Mouse (Mus musculus) 416B (cell line): Measurements from ENCODE around the gene Hist1h2bb.

Source experiments
- DNase-seq: peaks from one replicate; pipeline ENCODE4 v3.0.0; 2011; ENCODE audit warnings: low read depth

Hist1h2bb gene

GRCm38 (mm10) chr13:23728472-23729191, 17.9 kb upstream of the Hist1h2bb start:
- no peak for DNase-seq

DNA sequence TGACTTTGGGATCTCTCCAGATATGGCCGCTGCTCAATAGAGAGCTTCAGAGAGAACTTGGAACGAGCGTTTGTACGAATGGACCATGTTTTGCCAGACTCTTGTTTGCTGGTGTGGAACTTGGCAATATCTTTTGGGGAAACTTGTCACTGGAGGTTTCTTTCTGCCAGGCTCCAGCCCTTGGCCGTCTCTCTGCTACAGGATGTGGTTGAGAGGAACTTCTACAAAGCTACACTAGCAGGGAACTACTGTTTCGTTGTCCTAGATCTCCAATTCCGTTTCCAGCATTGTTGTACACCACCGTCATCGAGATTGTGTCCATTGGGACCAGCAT, 17.4 kb upstream of the Hist1h2bb start:
- no peak for DNase-seq

DNA sequence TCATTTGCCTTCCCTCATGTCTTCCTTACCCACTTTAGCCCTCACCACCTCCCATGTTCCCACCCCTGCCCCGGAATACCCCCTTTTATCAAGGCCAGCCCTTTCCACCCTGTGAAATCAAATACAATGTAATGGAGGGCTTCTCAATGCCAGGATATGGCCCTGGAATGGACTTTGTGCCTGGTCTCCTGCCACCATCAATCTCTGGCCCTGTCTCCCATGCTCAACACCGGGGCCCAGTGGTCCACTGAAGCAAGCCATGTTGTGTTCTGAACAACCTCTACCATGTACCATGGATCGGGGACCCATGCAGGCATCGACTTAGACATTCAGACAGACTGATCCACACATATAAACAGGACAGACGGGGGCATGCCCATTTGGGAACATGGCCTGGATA, 16.8 kb upstream of the Hist1h2bb start:
- DNase-seq: no peak

DNA sequence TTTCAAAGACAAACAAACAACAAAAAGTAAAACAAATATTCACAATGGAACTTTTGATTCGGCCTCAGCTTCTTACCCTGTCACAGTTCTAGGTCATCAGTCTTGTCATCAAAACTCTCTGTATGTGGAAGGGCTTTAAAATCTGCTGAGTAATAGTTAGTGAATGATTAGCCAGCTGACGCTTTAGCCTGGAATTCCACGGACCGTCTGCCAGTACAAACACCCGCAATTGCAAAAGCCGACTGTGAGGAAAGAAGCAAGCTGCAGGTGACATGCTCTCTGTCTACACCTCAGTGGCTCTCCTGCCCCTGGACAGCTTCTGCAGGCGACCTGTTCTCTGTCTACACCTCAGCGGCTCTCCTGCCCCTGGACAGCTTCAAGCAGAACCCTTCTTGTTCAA, 16.1 kb upstream of the Hist1h2bb start:
- no peak for DNase-seq

GRCm38 (mm10) chr13:23732156-23732804, 14.3 kb upstream of the Hist1h2bb start:
- peak; percentile 81 for DNase-seq

GRCm38 (mm10) chr13:23737091-23737490, 9.4 kb upstream of the Hist1h2bb start:
- no peak for DNase-seq

GRCm38 (mm10) chr13:23738041-23738440, 8.5 kb upstream of the Hist1h2bb start:
- DNase-seq: peak; percentile 77

DNA sequence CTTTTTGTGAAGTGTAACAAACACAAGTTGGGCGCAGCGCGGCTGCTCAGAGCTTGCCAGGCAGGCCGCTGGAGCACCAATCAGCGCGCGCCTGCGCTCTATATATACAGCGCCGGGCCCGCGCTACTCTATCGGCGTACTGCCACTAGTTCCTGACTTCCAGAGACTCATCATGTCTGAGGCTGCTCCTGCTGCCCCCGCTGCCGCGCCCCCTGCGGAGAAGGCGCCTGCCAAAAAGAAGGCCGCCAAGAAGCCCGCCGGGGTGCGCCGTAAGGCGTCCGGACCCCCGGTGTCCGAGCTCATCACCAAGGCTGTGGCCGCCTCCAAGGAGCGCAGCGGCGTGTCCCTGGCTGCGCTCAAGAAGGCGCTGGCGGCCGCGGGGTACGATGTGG, 7.9 kb upstream of the Hist1h2bb start, which contains the start of gene Hist1h1c:
TSS of gene Hist1h1c (plus strand) at position 132 of the 392 bp plus-strand sequence.
- peak; percentile 98 for DNase-seq

- DNase-seq: peak; percentile 99
These were observed 7.2 kb upstream of the Hist1h2bb start for GRCm38 (mm10) chr13:23739069-23739921.

DNA sequence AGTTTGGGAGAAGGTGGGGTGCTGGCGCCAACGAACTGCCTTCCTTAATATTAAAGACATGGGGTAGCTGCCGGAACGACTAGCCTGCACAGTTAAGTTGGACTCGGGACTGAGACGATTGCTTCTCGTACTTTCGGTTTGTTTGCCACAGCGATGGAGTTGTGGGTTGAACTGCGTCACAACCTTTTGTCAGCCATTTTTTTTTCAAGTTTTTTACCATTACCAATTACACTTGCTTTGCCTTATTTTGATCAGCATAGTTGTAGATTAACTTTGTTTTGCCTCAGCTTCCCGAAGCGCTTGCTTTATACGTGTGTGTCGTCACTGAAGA, 6.6 kb upstream of the Hist1h2bb start:
- no peak for DNase-seq

- no peak for DNase-seq
These were observed 6.2 kb upstream of the Hist1h2bb start for GRCm38 (mm10) chr13:23740256-23740840.

GRCm38 (mm10) chr13:23740910-23741309, 5.6 kb upstream of the Hist1h2bb start:
- DNase-seq: peak; percentile 71

DNA sequence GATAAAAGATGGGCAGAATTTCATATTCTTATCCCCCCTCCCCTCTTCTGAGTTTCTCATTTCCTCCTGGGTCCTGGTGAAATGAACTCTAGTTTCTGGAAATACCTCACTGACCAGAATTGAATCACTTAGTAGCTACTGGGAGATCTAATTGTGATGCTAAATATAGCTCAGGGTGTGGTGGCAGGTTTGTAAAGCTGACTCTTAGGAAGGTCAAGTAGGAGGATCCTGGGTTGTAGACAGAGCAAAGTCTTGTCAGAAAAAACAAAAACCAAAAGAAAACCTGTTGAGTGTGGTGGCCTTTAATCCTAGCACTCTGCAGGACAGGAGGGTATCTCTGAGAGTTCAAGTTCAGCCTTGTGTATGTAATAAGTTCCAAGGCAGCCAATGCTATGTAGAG, 4.5 kb upstream of the Hist1h2bb start:
- DNase-seq: peak; percentile 57

DNA sequence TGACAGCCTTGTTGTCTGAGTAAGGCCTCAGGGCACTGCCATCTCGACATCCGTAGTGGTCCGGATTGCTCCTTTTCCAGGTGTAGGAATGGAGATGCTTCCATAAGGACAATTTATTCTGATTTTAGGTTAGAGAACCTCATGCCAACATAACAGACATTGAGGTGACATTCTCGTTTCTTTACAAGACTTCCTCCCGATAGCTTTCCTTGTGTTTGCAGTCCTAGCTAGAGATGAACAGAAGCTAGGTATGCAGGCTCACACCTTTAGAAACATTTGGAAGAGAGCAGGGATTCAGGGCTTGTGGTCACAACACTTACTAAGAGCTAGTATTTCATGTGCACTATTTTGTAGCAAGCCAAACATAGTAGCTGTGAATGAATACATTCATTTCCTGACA, 3.3 kb upstream of the Hist1h2bb start:
- peak; percentile 32 for DNase-seq

DNA sequence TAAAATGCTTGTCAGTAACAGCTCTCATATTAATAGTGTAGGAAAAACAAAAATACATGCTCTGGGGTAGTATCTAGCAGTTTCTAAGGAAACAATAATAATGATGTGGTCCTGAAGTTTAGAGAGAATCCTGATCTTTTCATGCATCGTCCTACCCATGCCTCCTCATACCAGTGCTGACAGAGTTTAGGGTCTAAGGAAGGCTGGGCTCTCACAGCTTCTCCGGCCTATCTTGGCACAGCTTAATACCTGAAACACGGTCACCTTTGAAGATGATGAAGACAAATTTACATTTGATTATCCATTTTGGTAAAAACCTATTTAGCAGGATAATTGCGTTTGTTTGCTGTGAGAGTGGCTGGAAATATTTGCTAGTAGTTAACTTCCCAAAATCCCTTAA, 2.6 kb upstream of the Hist1h2bb start:
- peak; percentile 69 for DNase-seq

DNA sequence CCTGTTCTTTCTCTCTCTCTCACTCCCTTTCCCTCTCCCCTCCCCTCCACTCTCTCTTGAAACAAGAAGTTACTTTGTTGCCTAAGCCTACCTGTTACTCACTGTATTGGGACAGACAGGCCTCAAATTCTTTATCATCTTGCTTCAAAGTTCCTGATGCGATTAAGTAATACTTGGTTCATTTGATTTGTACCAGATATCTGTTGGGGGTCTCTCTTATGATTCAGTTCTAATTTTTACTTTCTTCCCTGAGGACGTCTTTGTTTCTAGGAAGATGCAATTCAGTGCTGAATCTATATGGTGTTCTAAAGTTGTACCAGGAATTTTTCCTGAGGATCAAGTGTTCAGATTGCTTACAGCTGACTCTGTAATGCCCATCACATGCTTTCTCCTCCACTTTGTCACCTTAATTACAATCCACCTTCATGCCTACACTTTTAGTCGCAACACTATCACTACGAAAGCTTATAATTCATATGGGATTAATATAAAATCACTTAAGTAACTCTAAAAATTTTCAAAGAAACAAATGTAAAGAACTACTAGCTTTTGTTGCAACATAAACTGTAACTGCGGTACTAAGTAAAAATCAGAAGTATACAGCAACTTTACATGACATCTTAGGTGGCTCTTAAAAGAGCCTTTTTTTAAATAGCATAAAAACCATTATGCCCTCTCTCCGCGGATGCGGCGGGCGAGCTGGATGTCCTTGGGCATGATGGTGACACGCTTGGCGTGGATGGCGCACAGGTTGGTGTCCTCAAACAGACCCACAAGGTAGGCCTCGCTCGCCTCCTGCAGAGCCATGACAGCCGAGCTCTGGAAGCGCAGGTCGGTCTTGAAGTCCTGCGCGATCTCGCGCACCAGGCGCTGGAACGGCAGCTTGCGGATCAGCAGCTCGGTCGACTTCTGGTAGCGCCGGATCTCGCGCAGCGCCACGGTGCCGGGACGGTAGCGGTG, 1.8 kb upstream of the Hist1h2bb start:
- DNase-seq: peak; percentile 89

DNA sequence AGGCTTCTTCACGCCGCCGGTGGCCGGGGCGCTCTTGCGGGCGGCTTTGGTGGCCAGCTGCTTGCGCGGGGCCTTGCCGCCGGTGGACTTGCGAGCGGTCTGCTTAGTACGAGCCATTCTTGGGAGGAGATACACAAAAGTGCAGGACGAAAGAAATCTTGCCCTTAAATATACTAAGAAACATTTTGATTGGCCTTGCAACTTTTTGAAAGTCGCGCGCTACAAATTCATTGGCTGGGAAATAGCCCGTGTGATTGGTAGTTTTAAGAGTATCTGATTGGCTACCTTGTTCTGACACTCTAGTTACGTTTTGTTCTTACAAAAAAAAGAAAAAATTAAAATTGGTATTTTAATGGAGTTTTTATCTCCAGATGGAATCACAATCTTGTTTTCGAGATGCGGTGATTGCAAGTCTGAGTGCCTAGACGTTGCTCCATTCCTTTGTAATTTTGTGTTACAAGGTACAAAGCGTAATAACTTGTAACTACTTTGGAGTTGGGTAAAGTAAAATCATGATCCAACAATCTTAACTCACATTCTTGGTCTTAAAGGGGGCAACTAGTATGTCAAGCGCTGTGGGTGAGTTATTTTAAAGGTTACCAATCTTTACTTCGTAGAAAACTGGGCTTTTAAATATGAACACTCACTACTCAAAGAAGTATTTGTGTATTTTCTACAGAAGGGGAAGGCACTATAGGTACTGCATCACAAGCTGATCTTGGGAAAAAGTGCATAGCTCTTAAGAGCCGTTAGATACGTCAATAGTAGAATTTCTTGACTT, 963 bp upstream of the Hist1h2bb start, which contains the start of gene Hist1h3c:
TSS of gene Hist1h3c (minus strand) at position 222 of the 781 bp plus-strand sequence.
- DNase-seq: peak; percentile 99

GRCm38 (mm10) chr13:23747081-23747891, 752 bp downstream of the Hist1h2bb start:
- peak; percentile 89 for DNase-seq

DNA sequence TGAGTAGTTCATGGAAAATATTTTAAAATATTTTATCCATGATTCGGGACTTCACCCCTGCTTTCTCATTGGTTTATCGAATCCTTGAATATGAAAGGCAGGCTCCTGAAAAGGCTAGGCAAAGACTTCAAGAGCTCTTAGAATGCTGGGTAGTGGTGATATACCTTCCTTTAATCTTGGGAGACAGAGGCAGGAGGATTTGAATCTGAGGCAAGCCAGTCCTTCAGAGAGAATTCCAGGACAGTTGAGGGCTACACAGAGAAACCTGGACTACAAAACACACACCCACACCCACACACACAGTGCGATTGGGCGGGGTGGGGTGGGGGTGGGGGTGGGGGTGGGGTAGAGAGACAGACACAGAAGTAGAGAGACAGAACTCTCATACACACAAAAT, 1.4 kb downstream of the Hist1h2bb start:
- DNase-seq: peak; percentile 67
